Mouse (Mus musculus) stomach, postnatal 0 days (tissue): Measurements from ENCODE around the gene Stt3b. TPM values are rescaled to one million over a fixed set of nuclear protein-coding genes. Genes with fewer than 3 reads are reported as not detected.

ENCODE experiments used
- ATAC-seq: fragments of 200-750 bp; cut with Nextera tagmentation; 2 replicates; pipeline ENCODE4 v1.8.0; 2017; ENCODE audit not compliant: low FRiP score, low TSS enrichment
- DNase-seq: peaks from one replicate; pipeline ENCODE4 v3.0.0-alpha.2; 2016; ENCODE audit warnings: low spot score
- H3K27ac ChIP-seq: fragments of 300-500 bp; sonication (generic); replicated peaks from 2 replicates; pipeline ENCODE4 v1.5.1; 2014; ENCODE audit warnings: mild to moderate bottlenecking, control low read depth
- H3K27me3 ChIP-seq: fragments of 300-500 bp; sonication (generic); 2 replicates; pipeline ENCODE4 v1.6.1; 2014; ENCODE audit warnings: low read length; ENCODE audit not compliant: control insufficient read depth, insufficient read depth
- H3K36me3 ChIP-seq: fragments of 300-500 bp; sonication (generic); 2 replicates; pipeline ENCODE4 v1.6.1; 2014; ENCODE audit warnings: low read length, mixed read lengths; ENCODE audit not compliant: control insufficient read depth, insufficient read depth
- H3K4me1 ChIP-seq: fragments of 300-500 bp; sonication (generic); replicated peaks from 2 replicates; pipeline ENCODE4 v1.6.1; 2014; ENCODE audit warnings: antibody characterized with exemption; ENCODE audit not compliant: control insufficient read depth, insufficient read depth
- H3K4me2 ChIP-seq: fragments of 300-500 bp; sonication (generic); replicated peaks from 2 replicates; pipeline ENCODE4 v1.6.1; 2014; ENCODE audit warnings: low read depth, mild to moderate bottlenecking, control low read depth, moderate library complexity
- H3K4me3 ChIP-seq: fragments of 300-500 bp; sonication (generic); 2 replicates; pipeline ENCODE4 v1.5.1; 2014; ENCODE audit warnings: low read depth, low read length, control low read depth
- H3K9ac ChIP-seq: fragments of 300-500 bp; sonication (generic); 2 replicates; pipeline ENCODE4 v1.6.1; 2014; ENCODE audit warnings: mild to moderate bottlenecking, low read length, control low read depth, mixed read lengths
- H3K9me3 ChIP-seq: fragments of 300-500 bp; sonication (generic); 2 replicates; pipeline ENCODE4 v1.6.1; 2016; ENCODE audit warnings: low read length; ENCODE audit not compliant: control insufficient read depth
- CTCF ChIP-seq: IDR thresholded peaks from 2 replicates; pipeline ENCODE4 v1.5.1; 2016; ENCODE audit warnings: antibody characterized with exemption, low read depth, mild to moderate bottlenecking, moderate library complexity
- EP300 ChIP-seq: optimal IDR thresholded peaks from 2 replicates; pipeline ENCODE3; 2016; ENCODE audit warnings: antibody characterized with exemption
- WGBS: fragments of 180-500 bp; shearing (Covaris S2); extraction: QIAGEN DNeasy Blood & Tissue Kit; methylation state at CpG from one replicate; pipeline ENCODE4 v1.1.7; 2014; 5-methylcytosine and 5-hydroxymethylcytosine counted together
- polyA plus RNA-seq: library from polyadenylated mRNA; unstranded; fragments of >200 nt; fragmentation: Nextera tagmentation; extraction: Ambion mirVana; gene quantifications from 2 replicates; pipeline ENCODE4 v1.2.1, GENCODE M21; 2015

Gene Stt3b
- polyA plus RNA-seq, 1 experiment from 2014 or later, result 48.9 TPM

DNA sequence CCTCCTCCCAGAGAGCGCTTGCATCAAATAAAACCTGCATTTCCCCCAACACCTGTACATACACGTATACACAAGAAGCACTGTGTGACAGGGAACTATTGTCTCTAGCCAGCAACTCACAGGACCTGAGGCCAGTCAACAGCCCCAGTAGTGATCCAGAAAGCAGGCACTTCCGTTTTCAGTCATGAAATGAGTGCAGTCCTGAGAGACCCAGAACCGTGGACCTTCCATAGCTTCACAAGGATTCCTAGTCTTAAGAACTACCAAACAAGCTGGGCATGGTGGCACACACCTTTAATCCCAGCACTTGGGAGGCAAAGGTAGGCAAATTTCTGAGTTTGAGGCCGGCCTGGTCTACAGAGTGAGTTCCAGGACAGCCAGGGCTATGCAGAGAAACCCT lies 3.6 kb upstream of the Stt3b start:
- 83% methylated on average over 5 of the region's 5 CpGs for WGBS
- H3K4me2 ChIP-seq, result no peak overlapping the region

DNA sequence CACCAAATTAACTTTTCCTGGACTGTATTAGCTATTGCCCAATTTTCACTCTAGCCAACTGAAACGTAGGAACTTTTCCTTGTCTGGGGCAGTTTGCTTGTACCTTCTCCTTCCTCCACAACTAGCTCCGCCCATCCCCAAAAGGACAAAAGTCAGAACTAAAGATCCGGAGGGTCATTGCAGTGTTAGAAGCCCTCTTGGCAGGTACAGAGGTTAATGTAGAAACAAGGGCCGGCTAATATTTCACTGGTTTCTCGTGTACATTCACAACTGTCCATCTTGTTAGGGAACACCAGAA lies 951 bp upstream of the Stt3b start:
- Histone ChIP-seq H3K27ac (peak overlapping the region; percentile 97), H3K4me1 (peaks cover 5% of the 10 kb centered on the region; the same call in 1 of the 2 replicates), H3K36me3 (no peaks in the 10 kb centered on the region), H3K27me3 (no peaks in the 10 kb centered on the region), H3K9ac (peak overlapping the region; percentile 71; the same call in 1 of the 2 replicates), H3K4me3 (peak overlapping the region; percentile 98), H3K4me2 (peak overlapping the region; percentile 59), H3K9me3 (no peaks in the 10 kb centered on the region)
- no peak for ATAC-seq
- TF ChIP-seq CTCF (no peak), EP300 (no peak)
- 7% methylated on average over 5 of the region's 5 CpGs for WGBS
- DNase-seq, result peak; percentile 22

More for the DNA sequence above, 3.6 kb upstream of the Stt3b start:
- Histone ChIP-seq H3K9ac (no peak overlapping the region), H3K27me3 (no peaks in the 10 kb centered on the region), H3K36me3 (no peaks in the 10 kb centered on the region), H3K4me3 (no peak overlapping the region), H3K9me3 (no peaks in the 10 kb centered on the region), H3K27ac (no peak overlapping the region), H3K4me1 (no peaks in the 10 kb centered on the region)
- TF ChIP-seq CTCF (no peak), EP300 (no peak)
- ATAC-seq, result no peak
- peak; percentile 8 for DNase-seq

DNA sequence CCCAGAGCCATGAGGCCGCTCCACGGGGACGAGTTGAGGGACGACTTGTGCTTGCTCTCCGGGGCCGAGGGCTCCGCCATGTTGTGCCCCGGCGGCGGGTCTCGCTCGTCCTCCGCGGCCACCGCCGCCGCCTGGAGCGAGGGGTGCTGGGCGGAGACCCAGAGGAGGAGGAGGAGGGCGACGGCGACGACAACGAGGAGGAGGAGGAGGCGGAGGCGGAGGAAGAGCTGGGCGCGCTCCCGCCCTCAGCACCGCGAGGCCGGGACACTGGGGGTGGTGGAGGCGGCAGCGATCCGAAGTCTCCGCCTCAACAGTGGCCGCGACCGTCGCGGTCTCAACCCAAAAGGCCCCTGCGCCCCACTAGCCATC lies 260 bp downstream of the Stt3b start:
- Histone ChIP-seq H3K36me3 (no peaks in the 10 kb centered on the region), H3K4me1 (peaks cover 7% of the 10 kb centered on the region), H3K4me2 (peak overlapping the region; percentile 56), H3K9ac (peak overlapping the region; percentile 96), H3K9me3 (no peaks in the 10 kb centered on the region), H3K4me3 (peak overlapping the region; percentile 98), H3K27me3 (no peaks in the 10 kb centered on the region), H3K27ac (peak overlapping the region; percentile 96)
- 2% methylated on average over 21 of the region's 42 CpGs for WGBS
- ATAC-seq (peak; percentile 68), DNase-seq (no peak)
- TF ChIP-seq CTCF, result no peak
- no peak for TF ChIP-seq EP300

DNA sequence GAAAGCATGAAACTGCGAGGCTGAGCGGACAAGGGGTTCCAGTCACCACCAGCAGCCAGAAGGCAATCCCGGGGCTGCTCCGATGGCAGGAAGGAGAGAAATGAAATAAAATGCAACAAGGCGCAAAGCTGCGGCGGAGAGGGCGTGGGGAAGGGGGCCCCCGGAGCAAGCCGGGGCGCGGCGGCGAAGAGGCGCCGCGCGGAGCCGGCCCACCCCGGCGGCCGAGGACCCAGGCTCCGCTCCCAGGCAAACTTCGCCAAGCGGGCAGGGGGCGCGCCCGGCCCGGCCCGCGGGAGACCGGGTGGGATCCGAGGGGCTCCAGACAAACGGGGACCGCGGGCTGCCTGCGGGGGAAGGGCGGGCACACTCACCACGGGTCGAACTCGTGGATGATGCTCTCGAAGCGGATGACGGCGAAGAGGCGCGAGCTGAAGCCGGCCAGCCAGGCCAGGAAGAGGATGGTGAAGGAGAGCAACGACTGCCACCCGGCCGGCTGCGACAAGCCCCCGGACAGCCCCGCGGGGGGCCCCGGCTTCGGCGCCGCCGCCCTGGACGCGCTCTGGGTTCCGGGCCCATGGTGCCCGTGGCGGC lies 745 bp downstream of the Stt3b start:
- Histone ChIP-seq H3K36me3 (no peaks in the 10 kb centered on the region), H3K27me3 (no peaks in the 10 kb centered on the region), H3K4me3 (peak overlapping the region; percentile 98), H3K9ac (peak overlapping the region; percentile 96), H3K4me1 (peaks cover 10% of the 10 kb centered on the region), H3K4me2 (peak overlapping the region; percentile 56), H3K27ac (peak overlapping the region; percentile 96), H3K9me3 (no peaks in the 10 kb centered on the region)
- under 1% methylated on average over 60 of the region's 65 CpGs for WGBS
- no peak for ATAC-seq
- peak; percentile 38 for DNase-seq
- no peak for TF ChIP-seq EP300
- no peak; the same call in 1 of the 2 replicates for TF ChIP-seq CTCF

DNA sequence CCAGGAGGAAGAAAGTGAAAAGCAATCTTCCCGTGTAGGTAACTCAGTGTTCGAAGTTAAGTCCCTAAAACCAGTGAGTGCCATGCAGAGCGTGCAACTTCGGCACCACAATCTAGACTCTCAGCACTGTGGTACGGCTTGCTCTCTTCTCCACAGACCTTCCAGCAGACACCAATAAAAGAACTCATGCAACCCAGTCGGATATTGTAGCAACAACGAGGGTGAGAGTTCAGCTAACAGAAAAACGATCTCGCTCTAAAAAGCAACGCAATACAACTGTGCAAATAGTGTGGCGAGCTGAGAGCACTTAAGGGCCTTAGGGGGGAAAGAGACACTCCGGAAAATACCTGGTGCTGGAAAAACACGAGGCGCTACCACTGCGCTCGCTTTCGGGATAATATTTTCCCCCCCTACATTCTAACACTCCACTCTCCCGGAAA lies 1.3 kb downstream of the Stt3b start:
- DNase-seq, result no peak
- WGBS, result under 1% methylated on average over 18 of the region's 18 CpGs
- TF ChIP-seq CTCF (no peak), EP300 (no peak)

DNA sequence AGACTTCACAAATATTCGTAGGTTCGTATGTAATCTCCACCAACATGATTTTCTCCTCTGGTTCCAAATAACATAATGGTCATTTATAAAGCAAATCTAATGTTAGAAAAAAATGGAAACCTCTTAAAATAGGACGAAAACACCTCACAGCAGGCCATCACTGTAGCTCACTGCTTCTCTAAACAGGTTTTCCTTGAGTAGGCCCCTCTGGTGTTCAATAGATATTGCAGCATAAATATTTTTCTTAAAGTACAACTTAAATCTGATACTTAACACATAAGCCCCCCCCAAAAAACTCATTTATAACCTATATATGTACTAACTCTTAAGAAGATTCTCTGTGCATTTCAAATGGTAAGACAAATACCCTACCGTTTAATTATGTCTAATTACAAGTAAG lies 1.8 kb downstream of the Stt3b start:
- Histone ChIP-seq H3K9ac (peak overlapping the region; percentile 96), H3K27ac (no peak overlapping the region; the same call in 1 of the 2 replicates), H3K36me3 (no peaks in the 10 kb centered on the region), H3K4me1 (peaks cover 10% of the 10 kb centered on the region), H3K9me3 (no peaks in the 10 kb centered on the region), H3K4me2 (peak overlapping the region; percentile 56), H3K27me3 (no peaks in the 10 kb centered on the region), H3K4me3 (peak overlapping the region; percentile 98)
- DNase-seq (peak; percentile 6), ATAC-seq (no peak)
- 9% methylated on average over 4 of the region's 4 CpGs for WGBS
- TF ChIP-seq EP300 (no peak), CTCF (no peak)

More for the DNA sequence above, 1.3 kb downstream of the Stt3b start:
- Histone ChIP-seq H3K4me3 (peak overlapping the region; percentile 98), H3K4me2 (peak overlapping the region; percentile 56), H3K27ac (peak overlapping the region; percentile 96), H3K4me1 (peaks cover 10% of the 10 kb centered on the region), H3K36me3 (no peaks in the 10 kb centered on the region), H3K27me3 (no peaks in the 10 kb centered on the region), H3K9me3 (no peaks in the 10 kb centered on the region), H3K9ac (peak overlapping the region; percentile 96)
- no peak for ATAC-seq
